8 mouse cellular contexts compared by ENCODE assay signal in the genomic region with DNA sequence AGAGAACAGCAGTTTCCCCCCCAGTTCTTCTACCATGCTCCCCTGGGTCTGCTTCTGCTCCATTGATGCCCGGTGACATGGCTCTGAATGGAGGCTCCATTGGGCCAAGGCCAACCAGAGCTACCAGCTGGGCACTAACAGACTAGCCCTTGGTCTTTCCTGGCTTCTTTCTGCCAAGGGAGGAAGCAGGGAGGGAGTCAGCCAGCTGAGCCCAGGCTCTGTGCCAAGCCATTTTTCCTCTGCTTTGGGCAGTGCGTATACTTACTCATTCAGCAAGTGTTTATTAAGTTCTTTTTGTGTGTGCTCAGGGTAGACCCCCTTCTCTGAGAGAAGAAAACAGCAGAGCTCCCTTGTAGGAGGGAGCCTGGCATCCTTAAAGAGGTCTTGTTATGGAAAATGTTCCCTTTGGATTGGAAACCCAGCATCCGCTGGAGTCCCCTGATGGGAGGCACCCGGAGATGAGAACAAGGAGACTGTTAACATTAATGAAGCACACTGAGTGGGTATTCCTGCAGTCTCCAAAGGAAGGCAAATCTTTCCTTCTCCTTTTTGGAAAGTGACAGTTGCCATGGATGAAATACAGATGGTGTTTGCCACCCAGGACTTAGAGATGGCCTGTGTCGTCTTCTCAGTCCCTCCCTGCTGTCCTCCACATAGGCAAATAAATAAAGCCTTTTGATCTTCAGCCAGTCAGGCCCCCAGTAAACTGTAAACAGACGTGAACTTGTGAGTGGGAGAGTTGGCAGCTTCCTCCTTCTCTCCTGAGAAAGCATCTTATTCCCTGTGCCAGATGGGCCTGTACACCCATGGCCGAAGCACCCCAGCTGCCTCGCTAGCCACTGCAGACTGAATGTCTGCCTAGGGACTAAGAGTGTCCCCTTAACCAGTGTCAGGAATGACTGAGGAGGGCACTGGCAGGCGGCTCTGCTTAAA. TPM values are rescaled to one million over a fixed set of nuclear protein-coding genes. Genes with fewer than 3 reads are reported as not detected.
DNase-seq lines count a peak whose midpoint lies in the region; ATAC-seq and TF ChIP-seq lines count a peak whose summit lies in the region.

No protein-coding gene starts in this region.

- peak overlapping the region; percentile 89 for H3K27ac ChIP-seq in hindbrain, embryonic 13.5 days
- H3K27ac ChIP-seq in hindbrain, embryonic 11.5 days (ENCODE audit: low read depth, low read length), result no peak overlapping the region
- H3K27ac ChIP-seq in heart, embryonic 14.5 days (replicated peaks in 1 of 2; ENCODE audit: control insufficient read depth in 1 of 2, insufficient read depth in 1 of 2, low read depth in 2 of 2, low read length in 2 of 2), result peak overlapping the region; percentile 12 to 53; a peak in 2 of 4 replicates
- peak overlapping the region; percentile 74 for H3K27ac ChIP-seq in testis, adult 2 months (ENCODE audit: control insufficient read depth, insufficient read depth, low read depth, low read length)

- peaks cover 67% of the 10 kb centered on the region for H3K36me3 ChIP-seq in hindbrain, embryonic 13.5 days
- peaks cover 7% of the 10 kb centered on the region for H3K36me3 ChIP-seq in hindbrain, embryonic 11.5 days (ENCODE audit: control insufficient read depth, insufficient read depth, low read length)
- H3K36me3 ChIP-seq in heart, embryonic 14.5 days (ENCODE audit: control insufficient read depth, insufficient read depth, low read length), result peaks cover 97% of the 10 kb centered on the region
- no peaks in the 10 kb centered on the region for H3K36me3 ChIP-seq in testis, adult 2 months (ENCODE audit: control insufficient read depth, insufficient read depth, low read length)

- H3K9me3 ChIP-seq in hindbrain, embryonic 13.5 days, result no peaks in the 10 kb centered on the region
- no peaks in the 10 kb centered on the region for H3K9me3 ChIP-seq in hindbrain, embryonic 11.5 days (ENCODE audit: control insufficient read depth, low read length)
- H3K9me3 ChIP-seq in heart, embryonic 14.5 days (ENCODE audit: control insufficient read depth, low read length), result no peaks in the 10 kb centered on the region

- no peak overlapping the region for H3K4me3 ChIP-seq in hindbrain, embryonic 13.5 days
- no peak overlapping the region for H3K4me3 ChIP-seq in hindbrain, embryonic 11.5 days (ENCODE audit: low read depth, low read length)
- H3K4me3 ChIP-seq in heart, embryonic 14.5 days (ENCODE audit: control insufficient read depth in 1 of 2, insufficient read depth in 1 of 2, low read depth in 1 of 2, low read length in 2 of 2), result no peak overlapping the region
- no peak overlapping the region for H3K4me3 ChIP-seq in testis, adult 2 months (ENCODE audit: control insufficient read depth, low read depth, low read length)

- peaks cover 39% of the 10 kb centered on the region for H3K4me1 ChIP-seq in hindbrain, embryonic 13.5 days (replicated peaks)
- no peaks in the 10 kb centered on the region for H3K4me1 ChIP-seq in hindbrain, embryonic 11.5 days (replicated peaks; ENCODE audit: control insufficient read depth, insufficient read depth, low read length)
- peaks cover 0 to 8% of the 10 kb centered on the region in 2 experiments; a peak in 2 of 4 replicates for H3K4me1 ChIP-seq in heart, embryonic 14.5 days (ENCODE audit: control insufficient read depth in 2 of 2, insufficient read depth in 2 of 2, low read length in 2 of 2)
- H3K4me1 ChIP-seq in testis, adult 2 months (ENCODE audit: control insufficient read depth, insufficient read depth, low read length), result no peaks in the 10 kb centered on the region; the same call in 1 of the 2 replicates

- no peak for DNase-seq in hindbrain, embryonic 11.5 days (ENCODE audit: low spot score)
- peak; percentile 92 for DNase-seq in cerebellum, postnatal 14 days
- peak; percentile 66 to 81 for DNase-seq in kidney, postnatal 36 days
- DNase-seq in lung, postnatal 10 days, result peak; percentile 88
- DNase-seq in spleen, postnatal 36 days (ENCODE audit: low spot score in 2 of 2), result no peak

- no peak for TF ChIP-seq CTCF in testis, adult 2 months (IDR thresholded peaks at IDR 0.05; ENCODE audit: control insufficient read depth, insufficient read depth, insufficient replicate concordance, low read depth, low read length)

- no peak for TF ChIP-seq POLR2A in testis, adult 2 months (IDR thresholded peaks at IDR 0.05; ENCODE audit: control insufficient read depth, low read depth, low read length)

- no peaks in the 10 kb centered on the region for H3K27me3 ChIP-seq in hindbrain, embryonic 13.5 days
- H3K27me3 ChIP-seq in hindbrain, embryonic 11.5 days (ENCODE audit: control insufficient read depth, insufficient read depth, low read length), result no peaks in the 10 kb centered on the region
- H3K27me3 ChIP-seq in heart, embryonic 14.5 days (ENCODE audit: control insufficient read depth, insufficient read depth, low read length), result no peaks in the 10 kb centered on the region
- H3K27me3 ChIP-seq in testis, adult 2 months (ENCODE audit: control insufficient read depth, insufficient read depth, low read length), result no peaks in the 10 kb centered on the region

- peak overlapping the region; percentile 55 for H3K9ac ChIP-seq in hindbrain, embryonic 13.5 days
- H3K9ac ChIP-seq in hindbrain, embryonic 11.5 days (ENCODE audit: low read depth, low read length), result no peak overlapping the region
- H3K9ac ChIP-seq in heart, embryonic 14.5 days (ENCODE audit: low read length), result no peak overlapping the region

- ATAC-seq in hindbrain, embryonic 13.5 days (ENCODE audit: low FRiP score), result peak; percentile 83
- no peak for ATAC-seq in hindbrain, embryonic 11.5 days (ENCODE audit: low FRiP score)
- no peak for ATAC-seq in heart, embryonic 14.5 days (ENCODE audit: insufficient number of reproducible peaks, insufficient read depth, low FRiP score, low read depth)

- no peak overlapping the region for H3K4me2 ChIP-seq in hindbrain, embryonic 13.5 days
- no peak overlapping the region for H3K4me2 ChIP-seq in hindbrain, embryonic 11.5 days (replicated peaks; ENCODE audit: low read depth, low read length)
- H3K4me2 ChIP-seq in heart, embryonic 14.5 days (ENCODE audit: low read length), result no peak overlapping the region

- 44% methylated on average over 9 of the region's 9 CpGs for WGBS in hindbrain, embryonic 13.5 days
- 77% methylated on average over 9 of the region's 9 CpGs for WGBS in hindbrain, embryonic 11.5 days
- 71% methylated on average over 9 of the region's 9 CpGs for WGBS in heart, embryonic 14.5 days

RNA-seq across cellular contexts. Expression of a gene that starts 12.8 kb away (rescaled TPM):
- 125 and 127 TPM in 2 replicates for polyA plus RNA-seq in hindbrain, embryonic 13.5 days (2015; fragmentation: Nextera tagmentation; extraction: Ambion mirVana)
- polyA plus RNA-seq in hindbrain, embryonic 11.5 days (2014; fragmentation: Nextera tagmentation; extraction: Ambion mirVana), result 73.6 and 92.0 TPM in 2 replicates
- 18.5 and 25.6 TPM in 2 replicates for polyA plus RNA-seq in heart, embryonic 14.5 days (2014; fragmentation: Nextera tagmentation; extraction: Ambion mirVana)
- 9.5 and 12.5 TPM in 2 replicates for polyA plus RNA-seq in testis, adult 2 months (2012; rRNA removed)

RNA-seq across cellular contexts. Expression of a gene that starts 23.9 kb away (rescaled TPM):
- 6.6 and 6.7 TPM in 2 replicates for polyA plus RNA-seq in hindbrain, embryonic 13.5 days (2015; fragmentation: Nextera tagmentation; extraction: Ambion mirVana)
- polyA plus RNA-seq in hindbrain, embryonic 11.5 days (2014; fragmentation: Nextera tagmentation; extraction: Ambion mirVana), result 5.2 and 7.0 TPM in 2 replicates
- polyA plus RNA-seq in heart, embryonic 14.5 days (2014; fragmentation: Nextera tagmentation; extraction: Ambion mirVana), result 11.5 and 12.4 TPM in 2 replicates
- 22.2 and 22.3 TPM in 2 replicates for polyA plus RNA-seq in testis, adult 2 months (2012; rRNA removed)

RNA-seq across cellular contexts. Expression of a gene that starts 23.9 kb away (rescaled TPM):
- polyA plus RNA-seq in hindbrain, embryonic 13.5 days (2015; fragmentation: Nextera tagmentation; extraction: Ambion mirVana), result 7.0 and 8.3 TPM in 2 replicates
- polyA plus RNA-seq in hindbrain, embryonic 11.5 days (2014; fragmentation: Nextera tagmentation; extraction: Ambion mirVana), result 6.8 and 9.5 TPM in 2 replicates
- polyA plus RNA-seq in heart, embryonic 14.5 days (2014; fragmentation: Nextera tagmentation; extraction: Ambion mirVana), result 14.7 and 16.1 TPM in 2 replicates
- polyA plus RNA-seq in testis, adult 2 months (2012; rRNA removed), result 65.1 and 73.7 TPM in 2 replicates

RNA-seq across cellular contexts. Expression of a gene that starts 30.8 kb away (rescaled TPM):
- polyA plus RNA-seq in hindbrain, embryonic 13.5 days (2015; fragmentation: Nextera tagmentation; extraction: Ambion mirVana), result 913 and 965 TPM in 2 replicates
- polyA plus RNA-seq in hindbrain, embryonic 11.5 days (2014; fragmentation: Nextera tagmentation; extraction: Ambion mirVana), result 1,168 and 1,191 TPM in 2 replicates
- 968 and 1,084 TPM in 2 replicates for polyA plus RNA-seq in heart, embryonic 14.5 days (2014; fragmentation: Nextera tagmentation; extraction: Ambion mirVana)
- 125 and 137 TPM in 2 replicates for polyA plus RNA-seq in testis, adult 2 months (2012; rRNA removed)

RNA-seq across cellular contexts. Expression of a gene that starts 35.7 kb away (rescaled TPM):
- 53.2 TPM in 2 replicates for polyA plus RNA-seq in hindbrain, embryonic 13.5 days (2015; fragmentation: Nextera tagmentation; extraction: Ambion mirVana)
- polyA plus RNA-seq in hindbrain, embryonic 11.5 days (2014; fragmentation: Nextera tagmentation; extraction: Ambion mirVana), result 57.7 and 69.3 TPM in 2 replicates
- 57.1 and 61.8 TPM in 2 replicates for polyA plus RNA-seq in heart, embryonic 14.5 days (2014; fragmentation: Nextera tagmentation; extraction: Ambion mirVana)
- polyA plus RNA-seq in testis, adult 2 months (2012; rRNA removed), result 10.4 and 13.2 TPM in 2 replicates

Comparison
In these comparisons a context has a peak if more than half of its experiments do, and no peak if none do; other contexts are left out.
1. DNase-seq: peak in cerebellum, postnatal 14 days (2 of 2), kidney, postnatal 36 days (2 of 2) and lung, postnatal 10 days (single experiment); none in hindbrain, embryonic 11.5 days (single experiment) and spleen, postnatal 36 days (0 of 2).